Mouse (Mus musculus) induced T-regulatory cell, adult 2 months (primary cell): ENCODE data around the gene Angptl4.

Source experiments
- DNase-seq: peaks from one replicate; pipeline ENCODE4 v3.0.0-alpha.2; 2012; ENCODE audit warnings: low read depth

Angptl4 gene

GRCm38 (mm10) chr17:33804745-33805144, 23.1 kb upstream of the Angptl4 start:
- DNase-seq, result no peak

GRCm38 (mm10) chr17:33804205-33804604, 22.6 kb upstream of the Angptl4 start:
- DNase-seq, result no peak

DNA sequence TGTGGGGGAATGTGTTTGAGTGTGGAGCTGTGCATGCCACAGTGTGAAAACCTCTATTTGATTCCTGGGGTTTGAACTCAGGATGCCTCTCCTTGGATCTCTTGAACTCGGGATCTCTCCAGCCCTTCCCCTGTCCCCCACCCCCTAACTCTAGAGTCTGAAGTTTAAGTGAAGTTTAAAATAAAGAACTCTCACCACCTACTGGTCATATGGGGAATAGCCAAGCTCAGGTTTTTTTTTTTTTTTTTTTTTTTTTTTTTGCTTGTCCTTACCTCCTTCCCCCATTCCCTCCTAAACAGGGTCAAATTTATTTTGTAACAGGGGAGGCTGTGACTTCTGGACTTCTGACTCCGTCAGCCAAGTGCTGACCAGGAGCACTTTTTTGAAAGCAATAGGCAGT, 20.6 kb upstream of the Angptl4 start:
- DNase-seq, result peak; percentile 73

GRCm38 (mm10) chr17:33799277-33799676, 17.6 kb upstream of the Angptl4 start:
- DNase-seq, result no peak

- DNase-seq, result no peak
These were observed 16.7 kb upstream of the Angptl4 start for GRCm38 (mm10) chr17:33798306-33798705.

DNA sequence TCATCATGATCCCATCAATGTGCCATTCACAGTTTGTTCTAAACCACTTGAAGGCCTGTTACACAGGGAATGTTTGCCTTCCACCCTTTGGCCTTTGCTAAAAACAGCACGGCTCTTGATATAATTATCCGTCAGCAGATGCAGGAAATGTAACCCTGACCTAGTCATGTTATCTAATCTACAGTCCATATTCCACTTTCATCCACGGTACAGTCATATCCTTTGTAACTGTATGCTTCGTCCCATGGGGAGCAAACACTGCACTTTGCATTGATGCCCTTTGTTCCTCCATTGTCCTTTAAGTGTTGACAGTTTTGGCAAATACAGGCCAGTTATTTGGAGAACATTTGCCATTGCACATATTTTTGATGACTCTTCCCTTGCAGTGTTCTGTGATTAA, 7.1 kb upstream of the Angptl4 start:
- DNase-seq, result no peak

DNA sequence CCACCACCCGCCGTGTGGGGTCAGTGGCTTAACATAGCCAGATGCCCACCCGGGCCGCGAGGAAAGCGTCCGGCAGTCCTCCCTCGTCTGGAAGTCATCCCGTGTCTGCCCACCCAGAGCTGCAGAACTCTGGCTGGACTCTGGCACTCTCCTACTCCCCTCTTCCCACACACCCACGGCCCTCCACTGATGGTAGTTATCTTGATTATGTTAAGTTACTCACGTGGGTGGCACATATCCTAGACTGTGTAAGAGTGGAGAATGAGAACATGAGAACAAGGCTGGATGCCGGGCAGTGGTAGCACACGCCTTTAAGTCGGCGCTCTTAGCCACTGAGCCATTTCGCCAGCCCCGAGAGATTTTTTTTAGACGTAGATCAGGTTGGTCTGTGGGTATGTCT, 4.7 kb upstream of the Angptl4 start:
- no peak for DNase-seq

DNA sequence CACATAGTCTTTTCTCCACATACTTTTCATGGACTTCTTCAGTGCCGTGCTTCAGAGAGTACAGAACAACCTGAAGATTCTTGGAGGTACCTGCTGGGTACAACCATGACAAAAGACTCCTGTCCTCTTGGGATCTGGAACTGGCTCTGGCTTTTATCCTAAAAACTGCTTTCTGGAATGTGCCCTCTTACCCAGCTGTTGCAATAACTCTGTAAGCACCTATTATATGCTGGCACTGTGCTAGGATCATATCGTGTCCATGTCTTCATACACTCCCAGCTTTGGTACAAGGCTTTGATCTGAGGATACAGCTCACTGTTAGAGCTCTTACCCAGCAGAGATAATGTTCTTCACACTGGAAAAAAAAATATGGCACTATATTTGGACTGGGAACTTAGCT, 3.3 kb upstream of the Angptl4 start:
- DNase-seq, result no peak

DNA sequence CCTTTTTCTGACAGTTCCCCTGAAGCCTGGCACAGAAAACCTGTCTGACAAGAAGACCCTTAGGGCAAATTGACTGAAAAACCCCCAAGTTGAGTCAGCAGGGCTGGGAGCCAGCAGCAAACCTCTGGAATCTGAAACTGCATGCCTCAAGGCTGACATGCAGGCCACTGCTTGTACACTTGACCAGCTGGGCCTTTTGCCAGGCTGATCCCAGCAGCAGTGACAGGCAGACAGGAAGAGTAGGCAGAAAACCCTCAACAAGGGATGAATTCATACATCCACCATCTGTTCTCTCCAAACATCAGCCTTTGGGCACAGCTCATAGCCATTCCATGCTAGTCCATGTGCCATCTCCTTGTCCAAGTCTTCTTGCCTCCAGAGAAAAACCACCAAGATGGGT, 1.8 kb upstream of the Angptl4 start:
- no peak for DNase-seq

GRCm38 (mm10) chr17:33782067-33782466, 437 bp upstream of the Angptl4 start:
- DNase-seq, result peak; percentile 45

- DNase-seq, result peak; percentile 74
These were observed 1.2 kb downstream of the Angptl4 start for GRCm38 (mm10) chr17:33780431-33780830.

GRCm38 (mm10) chr17:33779967-33780295, 1.7 kb downstream of the Angptl4 start:
- DNase-seq, result no peak

DNA sequence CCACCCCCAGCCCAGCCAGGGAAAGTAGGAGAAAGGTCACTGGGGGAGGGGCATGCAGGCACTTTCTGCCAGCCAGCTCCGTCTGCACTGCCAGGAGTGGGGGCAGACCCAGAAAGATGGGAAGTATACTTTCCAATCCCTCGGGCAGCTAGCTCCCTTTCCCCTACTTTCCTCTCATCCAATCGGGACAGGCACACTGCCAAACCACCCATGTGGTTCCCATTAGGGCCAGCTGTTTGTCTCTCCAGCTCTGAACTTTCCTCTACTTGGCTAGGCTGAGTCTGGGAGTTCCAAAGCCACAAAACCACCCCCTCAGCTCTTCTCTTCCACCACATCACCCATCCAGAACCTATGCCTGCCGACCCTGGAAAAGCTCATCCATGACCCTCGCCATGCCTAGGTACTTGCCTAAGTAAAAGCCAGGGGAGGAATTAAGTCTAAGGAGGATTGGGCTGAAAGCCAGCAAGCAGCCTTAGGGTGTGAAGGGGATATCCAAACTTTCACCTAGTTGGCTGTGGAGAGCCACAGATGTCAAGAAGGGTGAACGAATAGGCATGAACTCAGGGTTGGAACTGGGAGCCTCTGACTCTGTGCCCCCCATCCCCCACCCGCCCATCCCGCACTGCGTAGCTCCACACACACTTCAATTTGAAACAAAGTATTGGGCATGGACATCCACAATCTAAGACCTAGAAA, 2.2 kb downstream of the Angptl4 start:
- no peak for DNase-seq

- DNase-seq, result no peak
These were observed 6.3 kb downstream of the Angptl4 start for GRCm38 (mm10) chr17:33775287-33775686.

DNA sequence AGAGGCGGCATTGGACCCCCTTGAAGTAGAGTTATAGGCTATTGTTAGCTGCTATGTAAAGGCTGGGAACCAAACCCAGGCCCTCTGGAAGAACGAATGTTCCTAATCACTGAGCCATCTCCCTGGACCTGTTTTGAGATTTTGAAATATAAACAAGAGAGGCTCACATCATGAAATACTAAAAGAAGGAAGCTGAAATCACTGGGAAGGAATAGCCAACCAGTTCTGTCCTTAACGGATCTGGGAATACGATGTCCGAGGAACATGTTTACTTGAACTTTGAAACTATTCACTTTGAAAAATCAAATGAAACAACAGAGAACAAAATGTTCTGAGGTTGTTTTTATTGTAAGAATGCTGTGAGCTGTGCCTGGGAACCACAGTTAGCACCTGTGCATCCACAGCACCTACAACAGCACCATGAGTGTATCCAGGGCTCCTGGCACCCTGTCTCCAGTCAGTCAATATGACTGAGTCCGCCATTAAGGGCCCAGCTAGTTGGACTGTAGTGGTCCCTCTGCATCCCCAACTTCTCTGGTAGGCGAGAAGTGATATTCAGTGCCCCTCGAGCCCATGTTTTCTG, 7.0 kb downstream of the Angptl4 start:
- no peak for DNase-seq

- DNase-seq, result no peak
These were observed 7.6 kb downstream of the Angptl4 start for GRCm38 (mm10) chr17:33773871-33774572.

- no peak for DNase-seq
These were observed 8.2 kb downstream of the Angptl4 start for GRCm38 (mm10) chr17:33773426-33773825.

- no peak for DNase-seq
These were observed 10.0 kb downstream of the Angptl4 start for GRCm38 (mm10) chr17:33771617-33772016.

DNA sequence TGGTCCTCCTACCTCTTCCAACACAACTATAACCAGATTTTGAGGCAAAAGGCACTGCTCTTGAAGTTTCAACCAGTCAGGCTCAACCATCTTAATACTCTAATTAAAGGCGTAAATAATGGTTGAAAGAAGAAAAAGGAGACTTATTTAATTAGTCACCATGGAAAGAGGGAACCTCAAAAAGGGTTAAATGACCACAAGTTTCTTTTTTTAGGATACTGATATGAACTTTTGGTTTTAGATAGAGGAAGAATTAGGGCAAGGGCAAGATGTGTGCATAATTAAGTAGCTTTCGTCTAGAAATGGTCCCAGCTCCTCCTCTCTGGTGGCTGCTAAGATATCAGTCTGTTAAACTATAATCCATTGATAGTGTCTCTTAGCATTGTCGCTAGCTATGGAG, 15.2 kb downstream of the Angptl4 start:
- DNase-seq, result no peak

DNA sequence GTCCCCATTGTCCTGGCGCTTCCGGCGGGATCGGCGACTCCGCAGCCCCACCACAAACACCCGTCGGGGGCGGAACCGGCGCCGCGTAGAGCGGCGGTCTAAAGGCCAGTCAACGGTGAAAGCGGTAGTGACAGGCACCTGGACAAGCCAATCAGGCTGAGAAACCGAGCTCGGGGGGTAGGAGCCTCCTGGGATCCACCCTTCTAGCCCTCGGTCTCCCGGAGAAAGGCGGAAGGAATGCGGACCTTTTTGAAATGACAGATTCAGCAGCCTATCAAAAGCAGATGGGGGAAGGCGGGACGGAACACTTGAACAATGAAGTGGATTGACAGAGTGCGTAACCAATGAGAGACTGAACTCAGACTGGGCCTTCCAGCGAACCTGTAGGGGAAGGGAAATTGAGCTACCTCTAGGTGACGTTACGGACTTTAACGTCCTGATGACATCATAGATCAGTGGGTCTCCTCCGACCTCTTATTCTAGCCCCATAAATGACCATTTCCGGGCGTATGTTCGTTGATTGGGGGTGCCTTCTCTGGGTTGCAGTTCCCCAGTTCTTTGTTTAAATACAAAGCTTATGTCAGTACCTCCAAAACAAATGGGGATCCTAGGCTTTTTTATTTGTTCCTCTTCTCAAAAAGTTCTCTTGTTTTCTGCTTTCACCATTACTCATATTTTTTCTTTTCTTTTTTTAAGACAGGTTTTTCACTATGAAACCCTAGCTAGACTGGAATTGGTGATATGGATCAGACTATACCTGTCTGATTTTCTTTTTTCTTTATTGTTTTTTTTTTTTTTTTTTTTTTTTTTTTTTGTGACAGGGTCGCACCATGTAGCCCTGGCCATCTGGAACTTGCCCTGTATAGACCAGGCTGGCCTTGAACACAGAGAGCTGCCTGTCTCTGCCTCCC, 21.1 kb downstream of the Angptl4 start, which contains the start of gene Rab11b:
Rab11b (minus strand) TSS at position 276 of the 911 bp plus-strand sequence.
- peak; percentile 100 for DNase-seq

DNA sequence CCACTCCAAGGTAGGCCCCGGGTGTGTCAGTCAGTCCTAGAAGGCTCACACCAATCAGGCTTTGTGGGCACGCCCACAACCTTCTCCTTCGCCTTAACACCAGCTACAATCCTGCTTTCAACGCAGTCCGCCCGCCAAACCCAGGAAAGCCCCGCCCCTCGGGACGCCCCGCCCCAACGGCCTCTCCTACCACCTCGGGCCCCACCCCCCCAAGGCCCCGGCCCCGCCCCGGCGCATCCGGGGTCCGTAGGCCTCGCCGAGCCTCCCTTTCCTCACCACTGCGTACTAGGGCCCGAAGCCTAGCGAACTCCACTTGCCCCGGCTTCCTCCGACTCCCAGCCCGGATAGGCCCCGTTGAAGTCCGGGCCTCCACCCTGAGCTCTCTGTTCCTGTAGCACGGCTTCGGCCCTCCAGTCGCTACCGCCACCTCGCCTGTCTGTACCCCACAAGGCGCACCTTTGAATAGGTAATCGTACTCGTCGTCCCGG, 21.8 kb downstream of the Angptl4 start:
- peak; percentile 92 for DNase-seq

GRCm38 (mm10) chr17:33757231-33757630, 24.4 kb downstream of the Angptl4 start:
- DNase-seq, result peak; percentile 36
